Comparison of ENCODE assay signal across 25 mouse cellular contexts in the genomic region with DNA sequence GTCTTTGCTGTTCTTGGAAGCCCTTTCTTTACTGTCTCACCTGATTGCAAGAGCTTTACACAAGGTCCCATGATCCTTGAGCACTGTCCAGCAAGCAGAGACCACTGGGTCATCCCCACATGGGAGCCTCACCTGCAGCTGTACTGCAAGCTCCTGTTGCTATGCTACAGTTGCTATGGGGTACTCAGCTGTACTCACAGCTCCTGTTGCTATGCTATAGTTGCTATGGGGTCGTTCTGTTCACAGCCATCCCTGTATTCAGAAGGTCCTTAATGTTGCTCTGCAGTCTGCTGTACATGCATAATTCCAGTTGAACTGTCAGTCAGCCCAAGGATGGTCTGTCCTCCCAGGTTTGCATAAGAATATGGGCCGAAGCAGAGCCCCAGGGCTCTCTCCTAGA. TPM values are rescaled to one million over a fixed set of nuclear protein-coding genes. Genes with fewer than 3 reads are reported as not detected.
A peak's percentile ranks its signal among the peaks of the same experiment; 100 is the strongest.
DNase-seq lines count a peak whose midpoint lies in the region; ATAC-seq lines count a peak whose summit lies in the region.
"Had no signal": no experiment of that assay in that cellular context is flagged by ENCODE, and none has a peak within 500 bp of the region (broad histone marks: within the 10 kb centered on the region; RNA-seq: fewer than 3 reads in every experiment).

No protein-coding gene starts in this region.

- peaks cover 8% of the 10 kb centered on the region for H3K36me3 ChIP-seq in midbrain, embryonic 11.5 days (ENCODE audit: control insufficient read depth, insufficient read depth, low read length)
- peaks cover 77% of the 10 kb centered on the region for H3K36me3 ChIP-seq in midbrain, embryonic 10.5 days
- H3K36me3 ChIP-seq in midbrain, embryonic 14.5 days (ENCODE audit: control insufficient read depth, insufficient read depth, low read length) = peaks cover 98% of the 10 kb centered on the region
- H3K36me3 ChIP-seq: heart, embryonic 15.5 days had no signal

- no peaks in the 10 kb centered on the region for H3K9me3 ChIP-seq in midbrain, embryonic 11.5 days (ENCODE audit: control insufficient read depth, low read length)
- no peaks in the 10 kb centered on the region for H3K9me3 ChIP-seq in midbrain, embryonic 10.5 days (replicated peaks)
- no peaks in the 10 kb centered on the region for H3K9me3 ChIP-seq in midbrain, embryonic 14.5 days (ENCODE audit: control insufficient read depth, low read length)
- H3K9me3 ChIP-seq: embryonic facial prominence, embryonic 12.5 days; heart, embryonic 15.5 days; liver, embryonic 15.5 days; megakaryocyte, embryonic 14.5 days had no signal

- no peak overlapping the region for H3K4me2 ChIP-seq in midbrain, embryonic 11.5 days
- no peak overlapping the region for H3K4me2 ChIP-seq in midbrain, embryonic 14.5 days (ENCODE audit: low read length)
- H3K4me2 ChIP-seq: embryonic facial prominence, embryonic 12.5 days; heart, embryonic 15.5 days; liver, embryonic 15.5 days had no signal

- H3K9ac ChIP-seq in midbrain, embryonic 11.5 days (ENCODE audit: low read length) = no peak overlapping the region
- no peak overlapping the region for H3K9ac ChIP-seq in midbrain, embryonic 14.5 days (replicated peaks; ENCODE audit: low read length)
- H3K9ac ChIP-seq: embryonic facial prominence, embryonic 12.5 days; heart, embryonic 15.5 days; liver, embryonic 15.5 days had no signal

- no peak overlapping the region for H3K4me3 ChIP-seq in midbrain, embryonic 11.5 days (ENCODE audit: low read depth, low read length)
- H3K4me3 ChIP-seq in midbrain, embryonic 10.5 days = no peak overlapping the region
- H3K4me3 ChIP-seq in midbrain, embryonic 14.5 days (replicated peaks; ENCODE audit: low read depth, low read length) = no peak overlapping the region
- H3K4me3 ChIP-seq: embryonic facial prominence, embryonic 12.5 days; heart, embryonic 15.5 days; liver, embryonic 15.5 days; megakaryocyte, embryonic 14.5 days had no signal

- 0 out of 2 replicates have a peak, but pooled peaks cover 4% of the 10 kb centered on the region for H3K4me1 ChIP-seq in midbrain, embryonic 11.5 days (ENCODE audit: control insufficient read depth, insufficient read depth, low read length)
- H3K4me1 ChIP-seq in midbrain, embryonic 10.5 days = peaks cover 21% of the 10 kb centered on the region
- no peaks in the 10 kb centered on the region for H3K4me1 ChIP-seq in midbrain, embryonic 14.5 days (ENCODE audit: control insufficient read depth, insufficient read depth, low read length)
- H3K4me1 ChIP-seq: embryonic facial prominence, embryonic 12.5 days; heart, embryonic 15.5 days had no signal

- H3K27me3 ChIP-seq in midbrain, embryonic 11.5 days (ENCODE audit: control insufficient read depth, insufficient read depth, low read length) = no peaks in the 10 kb centered on the region
- no peaks in the 10 kb centered on the region for H3K27me3 ChIP-seq in midbrain, embryonic 10.5 days (ENCODE audit: low read depth, poor library complexity, severe bottlenecking)
- H3K27me3 ChIP-seq in midbrain, embryonic 14.5 days (ENCODE audit: control insufficient read depth, insufficient read depth, low read length) = no peaks in the 10 kb centered on the region
- H3K27me3 ChIP-seq: embryonic facial prominence, embryonic 12.5 days; heart, embryonic 15.5 days; liver, embryonic 15.5 days; megakaryocyte, embryonic 14.5 days had no signal

- no peak overlapping the region for H3K27ac ChIP-seq in midbrain, embryonic 11.5 days (ENCODE audit: low read depth, low read length)
- no peak overlapping the region for H3K27ac ChIP-seq in midbrain, embryonic 10.5 days (replicated peaks)
- no peak overlapping the region for H3K27ac ChIP-seq in midbrain, embryonic 14.5 days (replicated peaks; ENCODE audit: low read depth, low read length)
- H3K27ac ChIP-seq: embryonic facial prominence, embryonic 12.5 days; heart, embryonic 15.5 days; liver, embryonic 15.5 days had no signal

- peak; percentile 38 for ATAC-seq in midbrain, embryonic 11.5 days (ENCODE audit: low FRiP score)
- no peak for ATAC-seq in midbrain, embryonic 14.5 days (ENCODE audit: low FRiP score, low TSS enrichment)
- ATAC-seq: CD4-positive, CD25-positive, alpha-beta regulatory T cell, adult 4 months had no signal

- 52% methylated on average over 2 of the region's 2 CpGs for WGBS in midbrain, embryonic 11.5 days
- WGBS in midbrain, embryonic 10.5 days = 66% methylated on average over 2 of the region's 2 CpGs
- 32% methylated on average over 2 of the region's 2 CpGs for WGBS in midbrain, embryonic 14.5 days

- peak; percentile 11 for DNase-seq in embryo, embryonic 11 days
- no peak for DNase-seq in embryo, embryonic 10 days (ENCODE audit: low spot score)
- DNase-seq in midbrain, embryonic 11.5 days (ENCODE audit: low spot score, missing footprints) = no peak
- no peak for DNase-seq in midbrain, embryonic 10.5 days (ENCODE audit: low spot score)
- peak; percentile 30 for DNase-seq in midbrain, embryonic 14.5 days
- DNase-seq in frontal cortex, adult 2 months (ENCODE audit: extremely low spot score in 1 of 2, low spot score in 1 of 2) = no peak
- no peak for DNase-seq in gastrocnemius, postnatal 10 days
- no peak for DNase-seq in cerebellum, postnatal 25 days
- DNase-seq: adrenal gland, adult 2 months; cerebellum, adult 11 months; cerebellum, postnatal 36 days; heart, adult 18-20 months; kidney, adult 2 months; kidney, postnatal 25 days; layer of hippocampus, adult 9-11 months; lung, postnatal 10 days; spleen, adult 18-20 months had no signal

RNA-seq across cellular contexts. Expression of gene Kif21b, which starts 34.2 kb away (rescaled TPM):
- 11.9 and 12.9 TPM in 2 replicates for polyA plus RNA-seq in midbrain, embryonic 11.5 days (2014; fragmentation: Nextera tagmentation; extraction: Ambion mirVana)
- 4.9 and 9.5 TPM in 2 replicates for polyA plus RNA-seq in midbrain, embryonic 10.5 days (2016; fragmentation: Nextera tagmentation; extraction: Ambion mirVana)
- 56.4 and 65.9 TPM in 2 replicates for polyA plus RNA-seq in midbrain, embryonic 14.5 days (2014; fragmentation: Nextera tagmentation; extraction: Ambion mirVana)
- polyA plus RNA-seq in frontal cortex, adult 2 months (2012; rRNA removed) = 42.1 and 45.8 TPM in 2 replicates
- 1 to 10 TPM; 1.1 to 2.0 TPM for total RNA-seq in gastrocnemius, postnatal 10 days (2021)

RNA-seq across cellular contexts. Expression of gene Mroh3, which starts 47.2 kb away (rescaled TPM):
- polyA plus RNA-seq in midbrain, embryonic 11.5 days (2014; fragmentation: Nextera tagmentation; extraction: Ambion mirVana) = 0.73 and 0.75 TPM in 2 replicates
- 0.22 TPM in 1 of 2 replicates, not detected in the other for polyA plus RNA-seq in midbrain, embryonic 10.5 days (2016; fragmentation: Nextera tagmentation; extraction: Ambion mirVana)
- polyA plus RNA-seq in midbrain, embryonic 14.5 days (2014; fragmentation: Nextera tagmentation; extraction: Ambion mirVana) = 0.34 and 0.59 TPM in 2 replicates
- 0.63 and 0.88 TPM in 2 replicates for polyA plus RNA-seq in frontal cortex, adult 2 months (2012; rRNA removed)
- total RNA-seq in gastrocnemius, postnatal 10 days (2021) = not detected
- total RNA-seq: adrenal gland, adult 2 months; gastrocnemius, adult 8-10 months; heart, adult 18-20 months; hematopoietic stem cell, adult 5-6 weeks; MEL had no signal
- polyA plus RNA-seq: adrenal gland, adult 2 months; CD4-positive, CD25-positive, alpha-beta regulatory T cell, adult 4 months; heart, embryonic 15.5 days; liver, embryonic 15.5 days had no signal

Comparison
In these comparisons a context has a peak if more than half of its experiments do, and no peak if none do; other contexts are left out.
1. DNase-seq: peak in embryo, embryonic 11 days (single experiment) and midbrain, embryonic 14.5 days (single experiment); none in embryo, embryonic 10 days (single experiment), midbrain, embryonic 11.5 days (single experiment), midbrain, embryonic 10.5 days (single experiment), frontal cortex, adult 2 months (0 of 2), gastrocnemius, postnatal 10 days (single experiment) and cerebellum, postnatal 25 days (0 of 2).